In genomic region chr17:48581153-48581552, GRCm38 (mm10) we compare ENCODE assay signal across 27 mouse cellular contexts.
DNase-seq lines count a peak whose midpoint lies in the region; ATAC-seq and TF ChIP-seq lines count a peak whose summit lies in the region.
"Had no signal": no experiment of that assay in that cellular context is flagged by ENCODE, and none has a peak within 500 bp of the region (broad histone marks: within the 10 kb centered on the region; RNA-seq: fewer than 3 reads in every experiment).

No protein-coding gene starts in this region.

- no peak overlapping the region for H3K27ac ChIP-seq in liver, embryonic 11.5 days (ENCODE audit: low read depth, low read length)
- no peak overlapping the region for H3K27ac ChIP-seq in liver, embryonic 14.5 days
- H3K27ac ChIP-seq: embryonic facial prominence, embryonic 12.5 days; embryonic facial prominence, embryonic 15.5 days; forebrain, embryonic 12.5 days; forebrain, embryonic 15.5 days; heart, adult 2 months; heart, embryonic 10.5 days; heart, embryonic 13.5 days; hindbrain, embryonic 14.5 days; hindbrain, postnatal 0 days had no signal

- no peaks in the 10 kb centered on the region for H3K36me3 ChIP-seq in liver, embryonic 11.5 days (ENCODE audit: control insufficient read depth, insufficient read depth, low read length)
- H3K36me3 ChIP-seq in liver, embryonic 14.5 days (replicated peaks; ENCODE audit: control insufficient read depth, insufficient read depth, low read depth): no peaks in the 10 kb centered on the region
- H3K36me3 ChIP-seq: embryonic facial prominence, embryonic 12.5 days; embryonic facial prominence, embryonic 15.5 days; forebrain, embryonic 12.5 days; forebrain, embryonic 15.5 days; G1E; heart, embryonic 10.5 days; heart, embryonic 13.5 days had no signal

- TF ChIP-seq CTCF in liver, embryonic 14.5 days (IDR thresholded peaks at IDR 0.05; ENCODE audit: low read depth): no peak

- no peak overlapping the region for H3K9ac ChIP-seq in liver, embryonic 11.5 days (ENCODE audit: low read depth, low read length)
- no peak overlapping the region for H3K9ac ChIP-seq in liver, embryonic 14.5 days (replicated peaks)
- H3K9ac ChIP-seq: embryonic facial prominence, embryonic 12.5 days; embryonic facial prominence, embryonic 15.5 days; forebrain, embryonic 12.5 days; forebrain, embryonic 15.5 days; heart, embryonic 13.5 days; hindbrain, embryonic 14.5 days had no signal

- H3K9me3 ChIP-seq in liver, embryonic 11.5 days (ENCODE audit: control insufficient read depth, low read length): 0 out of 2 replicates have a peak, but pooled peaks cover 3% of the 10 kb centered on the region
- no peaks in the 10 kb centered on the region for H3K9me3 ChIP-seq in liver, embryonic 14.5 days (ENCODE audit: control insufficient read depth, low read length)
- H3K9me3 ChIP-seq: embryonic facial prominence, embryonic 12.5 days; embryonic facial prominence, embryonic 15.5 days; forebrain, embryonic 15.5 days; heart, embryonic 10.5 days had no signal

- WGBS in liver, embryonic 11.5 days: 56% methylated on average over 5 of the region's 5 CpGs
- 37% methylated on average over 5 of the region's 5 CpGs for WGBS in liver, embryonic 14.5 days (ENCODE audit: insufficient replicate concordance)

- no peak overlapping the region for H3K4me3 ChIP-seq in liver, embryonic 11.5 days (ENCODE audit: low read depth, low read length)
- H3K4me3 ChIP-seq in liver, embryonic 14.5 days (ENCODE audit: insufficient read depth in 1 of 2, low read depth in 2 of 2, low read length in 2 of 2): no peak overlapping the region
- H3K4me3 ChIP-seq: embryonic facial prominence, embryonic 12.5 days; embryonic facial prominence, embryonic 15.5 days; forebrain, embryonic 12.5 days; forebrain, embryonic 15.5 days; heart, adult 2 months; heart, embryonic 10.5 days; heart, embryonic 13.5 days had no signal

- H3K4me2 ChIP-seq in liver, embryonic 11.5 days: no peak overlapping the region
- no peak overlapping the region for H3K4me2 ChIP-seq in liver, embryonic 14.5 days (ENCODE audit: low read depth)
- H3K4me2 ChIP-seq: embryonic facial prominence, embryonic 12.5 days; embryonic facial prominence, embryonic 15.5 days; forebrain, embryonic 12.5 days; forebrain, embryonic 15.5 days; heart, embryonic 13.5 days; hindbrain, embryonic 14.5 days had no signal

- ATAC-seq in liver, embryonic 11.5 days (replicated peaks; ENCODE audit: low FRiP score): peak; percentile 61
- peak; percentile 62 for ATAC-seq in liver, embryonic 14.5 days (ENCODE audit: insufficient read depth)
- peak; percentile 47; the same call in 1 of the 2 replicates for ATAC-seq in megakaryocyte-erythroid progenitor cell, adult 5-6 weeks (replicated peaks; ENCODE audit: low FRiP score, low TSS enrichment, poor library complexity, severe bottlenecking)
- ATAC-seq in erythroid progenitor cell, adult 5-6 weeks (replicated peaks; ENCODE audit: low FRiP score, poor library complexity, severe bottlenecking): no peak
- no peak for ATAC-seq in granulocyte monocyte progenitor cell, adult 5-6 weeks (replicated peaks; ENCODE audit: poor library complexity, severe bottlenecking)
- ATAC-seq: forebrain, embryonic 15.5 days; hindbrain, postnatal 0 days; Patski had no signal

- no peak for DNase-seq in liver, embryonic 11.5 days (ENCODE audit: low spot score)
- DNase-seq in liver: no peak
- peak; percentile 41 for DNase-seq in c-Kit-positive CD71-positive TER-119-negative erythroid progenitor cells, embryonic 14.5 days (ENCODE audit: low read depth)
- DNase-seq in liver, embryonic 14.5 days (ENCODE audit: low read depth in 3 of 3, low spot score in 3 of 3): peak in 2 of 3 experiments; percentile 72 to 75
- DNase-seq: adrenal gland, postnatal 10 days; adrenal gland, postnatal 36 days; cerebellum, adult 11-12 months; cerebellum, adult 9-10 months; cerebellum, postnatal 14 days; gastrocnemius, postnatal 25 days; heart, adult 2 months; heart, postnatal 14 days; heart, postnatal 4 days had no signal

- no peak for TF ChIP-seq EP300 in liver, embryonic 14.5 days (IDR thresholded peaks at IDR 0.05; ENCODE audit: low read depth)

- H3K27me3 ChIP-seq in liver, embryonic 11.5 days (replicated peaks; ENCODE audit: control insufficient read depth, insufficient read depth, low read length): no peaks in the 10 kb centered on the region
- H3K27me3 ChIP-seq in liver, embryonic 14.5 days (ENCODE audit: control insufficient read depth, insufficient read depth, low read length): no peaks in the 10 kb centered on the region
- H3K27me3 ChIP-seq: CH12.LX; embryonic facial prominence, embryonic 12.5 days; embryonic facial prominence, embryonic 15.5 days; forebrain, embryonic 15.5 days; heart, embryonic 13.5 days had no signal

- no peaks in the 10 kb centered on the region for H3K4me1 ChIP-seq in liver, embryonic 11.5 days (replicated peaks; ENCODE audit: control insufficient read depth, insufficient read depth, low read length)
- peaks cover 0 to 3% of the 10 kb centered on the region in 2 experiments; a peak in 1 of 4 replicates for H3K4me1 ChIP-seq in liver, embryonic 14.5 days (replicated peaks; ENCODE audit: control insufficient read depth in 2 of 2, insufficient read depth in 2 of 2, low read length in 1 of 2)
- H3K4me1 ChIP-seq: embryonic facial prominence, embryonic 12.5 days; embryonic facial prominence, embryonic 15.5 days had no signal

Comparison
In these comparisons a context has a peak if more than half of its experiments do, and no peak if none do; other contexts are left out.
1. DNase-seq: peak in c-Kit-positive CD71-positive TER-119-negative erythroid progenitor cells, embryonic 14.5 days (single experiment) and liver, embryonic 14.5 days (2 of 3); none in liver, embryonic 11.5 days (single experiment) and liver (single experiment).
2. ATAC-seq: peak in liver, embryonic 11.5 days (single experiment), liver, embryonic 14.5 days (single experiment) and megakaryocyte-erythroid progenitor cell, adult 5-6 weeks (single experiment); none in erythroid progenitor cell, adult 5-6 weeks (single experiment) and granulocyte monocyte progenitor cell, adult 5-6 weeks (single experiment).